Mouse (Mus musculus): Measurements from ENCODE around the gene Peak1. TPM values are rescaled to one million over a fixed set of nuclear protein-coding genes. Genes with fewer than 3 reads are reported as not detected.

The Peak1 gene
- polyA plus RNA-seq, 1 experiment from 2014 or later = 19.2 TPM

GRCm38 (mm10) chr9:56332774-56333173 lies 85.1 kb downstream of the Peak1 start:
- Histone ChIP-seq H3K27ac (ENCODE audit: low read length) (no peak overlapping the region), H3K9ac (replicated peaks; ENCODE audit: low read depth) (no peak overlapping the region), H3K4me2 (replicated peaks; ENCODE audit: low read depth, low read length) (no peak overlapping the region), H3K4me3 (ENCODE audit: low read depth, low read length) (no peak overlapping the region), H3K4me1 (ENCODE audit: insufficient read depth, low read depth, low read length) (no peaks in the 10 kb centered on the region), H3K27me3 (replicated peaks; ENCODE audit: insufficient read depth, low read length) (no peaks in the 10 kb centered on the region), H3K9me3 (ENCODE audit: low read length) (no peaks in the 10 kb centered on the region), H3K36me3 (ENCODE audit: insufficient read depth, low read length) (no peaks in the 10 kb centered on the region)
- no peak for DNase-seq (ENCODE audit: low spot score)
- TF ChIP-seq EP300 (IDR thresholded peaks at IDR 0.05) (no peak), CTCF (IDR thresholded peaks at IDR 0.05) (no peak)
- ATAC-seq = no peak

- DNase-seq (ENCODE audit: low spot score) = no peak
- Histone ChIP-seq H3K9ac (replicated peaks; ENCODE audit: low read depth) (no peak overlapping the region), H3K27ac (ENCODE audit: low read length) (no peak overlapping the region), H3K4me3 (ENCODE audit: low read depth, low read length) (no peak overlapping the region), H3K4me2 (replicated peaks; ENCODE audit: low read depth, low read length) (no peak overlapping the region), H3K27me3 (replicated peaks; ENCODE audit: insufficient read depth, low read length) (no peaks in the 10 kb centered on the region), H3K36me3 (ENCODE audit: insufficient read depth, low read length) (no peaks in the 10 kb centered on the region), H3K9me3 (ENCODE audit: low read length) (no peaks in the 10 kb centered on the region), H3K4me1 (ENCODE audit: insufficient read depth, low read depth, low read length) (no peaks in the 10 kb centered on the region)
- ATAC-seq = no peak
- TF ChIP-seq EP300 (IDR thresholded peaks at IDR 0.05) (no peak), CTCF (IDR thresholded peaks at IDR 0.05) (no peak)
- WGBS = 85% methylated on average over 8 of the region's 8 CpGs
Observed at GRCm38 (mm10) chr9:56326511-56327005, 91.3 kb downstream of the Peak1 start.

- Histone ChIP-seq H3K4me2 (replicated peaks; ENCODE audit: low read depth, low read length) (no peak overlapping the region), H3K9ac (replicated peaks; ENCODE audit: low read depth) (no peak overlapping the region), H3K36me3 (ENCODE audit: insufficient read depth, low read length) (no peaks in the 10 kb centered on the region), H3K27me3 (replicated peaks; ENCODE audit: insufficient read depth, low read length) (no peaks in the 10 kb centered on the region), H3K4me1 (ENCODE audit: insufficient read depth, low read depth, low read length) (no peaks in the 10 kb centered on the region), H3K27ac (ENCODE audit: low read length) (no peak overlapping the region), H3K4me3 (ENCODE audit: low read depth, low read length) (no peak overlapping the region), H3K9me3 (ENCODE audit: low read length) (no peaks in the 10 kb centered on the region)
- WGBS = 79% methylated on average over 5 of the region's 5 CpGs
- no peak for ATAC-seq
- TF ChIP-seq EP300 (IDR thresholded peaks at IDR 0.05) (no peak), CTCF (IDR thresholded peaks at IDR 0.05) (no peak)
- no peak for DNase-seq (ENCODE audit: low spot score)
Observed at GRCm38 (mm10) chr9:56325725-56326124, 92.1 kb downstream of the Peak1 start.

- H3K27ac ChIP-seq (ENCODE audit: low read length) = peak overlapping the region; percentile 16; the same call in 1 of the 2 replicates
- no peaks in the 10 kb centered on the region for H3K4me1 ChIP-seq (ENCODE audit: insufficient read depth, low read depth, low read length)
- DNase-seq (ENCODE audit: low spot score) (peak; percentile 34), ATAC-seq (peak; percentile 37; the same call in 1 of the 2 replicates)
- TF ChIP-seq EP300 (IDR thresholded peaks at IDR 0.05) (no peak), CTCF (IDR thresholded peaks at IDR 0.05) (no peak)
- peak overlapping the region; percentile 4; the same call in 1 of the 2 replicates for H3K4me3 ChIP-seq (ENCODE audit: low read depth, low read length)
- H3K9me3 ChIP-seq (ENCODE audit: low read length) = no peaks in the 10 kb centered on the region
- no peak overlapping the region; the same call in 1 of the 2 replicates for H3K9ac ChIP-seq (replicated peaks; ENCODE audit: low read depth)
- no peaks in the 10 kb centered on the region for H3K36me3 ChIP-seq (ENCODE audit: insufficient read depth, low read length)
- peak overlapping the region; percentile 44 for H3K4me2 ChIP-seq (replicated peaks; ENCODE audit: low read depth, low read length)
- 25% methylated on average over 16 of the region's 16 CpGs for WGBS
- H3K27me3 ChIP-seq (replicated peaks; ENCODE audit: insufficient read depth, low read length) = no peaks in the 10 kb centered on the region
Observed at GRCm38 (mm10) chr9:56324576-56325355, 93.1 kb downstream of the Peak1 start.

- DNase-seq (ENCODE audit: low spot score) (no peak), ATAC-seq (no peak)
- Histone ChIP-seq H3K27me3 (replicated peaks; ENCODE audit: insufficient read depth, low read length) (no peaks in the 10 kb centered on the region), H3K36me3 (ENCODE audit: insufficient read depth, low read length) (no peaks in the 10 kb centered on the region), H3K9me3 (ENCODE audit: low read length) (peaks cover 4% of the 10 kb centered on the region; the same call in 1 of the 2 replicates), H3K4me1 (ENCODE audit: insufficient read depth, low read depth, low read length) (no peaks in the 10 kb centered on the region), H3K27ac (ENCODE audit: low read length) (no peak overlapping the region), H3K9ac (replicated peaks; ENCODE audit: low read depth) (no peak overlapping the region), H3K4me3 (ENCODE audit: low read depth, low read length) (no peak overlapping the region), H3K4me2 (replicated peaks; ENCODE audit: low read depth, low read length) (no peak overlapping the region)
- WGBS = 80% methylated on average over 2 of the region's 2 CpGs
- no peak for TF ChIP-seq CTCF (IDR thresholded peaks at IDR 0.05)
- TF ChIP-seq EP300 (IDR thresholded peaks at IDR 0.05) = no peak
Observed at GRCm38 (mm10) chr9:56321291-56321690, 96.6 kb downstream of the Peak1 start.

- ATAC-seq (no peak), DNase-seq (ENCODE audit: low spot score) (no peak)
- Histone ChIP-seq H3K27ac (ENCODE audit: low read length) (no peak overlapping the region), H3K4me1 (ENCODE audit: insufficient read depth, low read depth, low read length) (no peaks in the 10 kb centered on the region), H3K9ac (replicated peaks; ENCODE audit: low read depth) (no peak overlapping the region), H3K27me3 (replicated peaks; ENCODE audit: insufficient read depth, low read length) (no peaks in the 10 kb centered on the region), H3K4me2 (replicated peaks; ENCODE audit: low read depth, low read length) (no peak overlapping the region), H3K9me3 (ENCODE audit: low read length) (peaks cover 4% of the 10 kb centered on the region; the same call in 1 of the 2 replicates), H3K4me3 (ENCODE audit: low read depth, low read length) (no peak overlapping the region), H3K36me3 (ENCODE audit: insufficient read depth, low read length) (no peaks in the 10 kb centered on the region)
- 93% methylated on average over 3 of the region's 3 CpGs for WGBS
- TF ChIP-seq EP300 (IDR thresholded peaks at IDR 0.05) = no peak
- no peak for TF ChIP-seq CTCF (IDR thresholded peaks at IDR 0.05)
Observed at GRCm38 (mm10) chr9:56314326-56314725, 103.5 kb downstream of the Peak1 start.

Data from lung, postnatal 0 days (tissue).